Mouse (Mus musculus) forebrain, embryonic 11.5 days (tissue): Measurements from ENCODE around the gene Grk3. TPM values are rescaled to one million over a fixed set of nuclear protein-coding genes. Genes with fewer than 3 reads are reported as not detected.

ENCODE experiments used
- polyA plus RNA-seq: library from polyadenylated mRNA; unstranded; fragments of >200 nt; fragmentation: Nextera tagmentation; extraction: Ambion mirVana; gene quantifications from 2 replicates; pipeline ENCODE4 v1.2.1, GENCODE M21; 2014

Gene Grk3
- polyA plus RNA-seq, 1 experiment from 2014 or later, result 6.7 TPM

Other genes with a start within 250 kb of the Grk3 start
- gene Myo18b, start 119.4 kb downstream of the Grk3 start, polyA plus RNA-seq, result 0.28 and 0.36 TPM in 2 replicates
- not detected in 2 replicates for gene Crybb2, start 54.3 kb upstream of the Grk3 start, polyA plus RNA-seq
- gene Crybb3, start 65.8 kb upstream of the Grk3 start, polyA plus RNA-seq, result 0.76 TPM in 2 replicates
- 2.2 and 3.4 TPM in 2 replicates for gene 2900026A02Rik, start 205.4 kb upstream of the Grk3 start, polyA plus RNA-seq
- gene Tmem211, start 211.1 kb upstream of the Grk3 start, polyA plus RNA-seq, result 0.20 TPM in 1 of 2 replicates, not detected in the other